Mouse (Mus musculus): ENCODE measurements around the gene Rsc1a1. TPM values are rescaled to one million over a fixed set of nuclear protein-coding genes. Genes with fewer than 3 reads are reported as not detected.
A peak's percentile ranks its signal among the peaks of the same experiment; 100 is the strongest.

The Rsc1a1 gene
- polyA plus RNA-seq, 1 experiment = 5.6 TPM

GRCm38 (mm10) chr4:141658846-141659484 lies 26.4 kb downstream of the Rsc1a1 start:
- H3K4me1 ChIP-seq (ENCODE audit: control insufficient read depth, insufficient read depth, low read length) = peaks cover 55% of the 10 kb centered on the region
- peak overlapping the region; percentile 32 for H3K27ac ChIP-seq (ENCODE audit: insufficient read depth, low read depth, low read length)
- TF ChIP-seq CTCF (IDR thresholded peaks at IDR 0.05; ENCODE audit: low read depth, low read length) (no peak), POLR2A (IDR thresholded peaks at IDR 0.05; ENCODE audit: borderline replicate concordance, low read depth, low read length) (no peak)
- H3K4me3 ChIP-seq (ENCODE audit: insufficient read depth, low read length) = no peak overlapping the region

- no peak for TF ChIP-seq POLR2A (IDR thresholded peaks at IDR 0.05; ENCODE audit: borderline replicate concordance, low read depth, low read length)
- no peak for TF ChIP-seq CTCF (IDR thresholded peaks at IDR 0.05; ENCODE audit: low read depth, low read length)
- H3K4me3 ChIP-seq (ENCODE audit: insufficient read depth, low read length) = no peak overlapping the region
- H3K4me1 ChIP-seq (ENCODE audit: control insufficient read depth, insufficient read depth, low read length) = peaks cover 72% of the 10 kb centered on the region
- H3K27ac ChIP-seq (ENCODE audit: insufficient read depth, low read depth, low read length) = peak overlapping the region; percentile 93
These were observed 28.5 kb downstream of the Rsc1a1 start for GRCm38 (mm10) chr4:141656932-141657331.

DNA sequence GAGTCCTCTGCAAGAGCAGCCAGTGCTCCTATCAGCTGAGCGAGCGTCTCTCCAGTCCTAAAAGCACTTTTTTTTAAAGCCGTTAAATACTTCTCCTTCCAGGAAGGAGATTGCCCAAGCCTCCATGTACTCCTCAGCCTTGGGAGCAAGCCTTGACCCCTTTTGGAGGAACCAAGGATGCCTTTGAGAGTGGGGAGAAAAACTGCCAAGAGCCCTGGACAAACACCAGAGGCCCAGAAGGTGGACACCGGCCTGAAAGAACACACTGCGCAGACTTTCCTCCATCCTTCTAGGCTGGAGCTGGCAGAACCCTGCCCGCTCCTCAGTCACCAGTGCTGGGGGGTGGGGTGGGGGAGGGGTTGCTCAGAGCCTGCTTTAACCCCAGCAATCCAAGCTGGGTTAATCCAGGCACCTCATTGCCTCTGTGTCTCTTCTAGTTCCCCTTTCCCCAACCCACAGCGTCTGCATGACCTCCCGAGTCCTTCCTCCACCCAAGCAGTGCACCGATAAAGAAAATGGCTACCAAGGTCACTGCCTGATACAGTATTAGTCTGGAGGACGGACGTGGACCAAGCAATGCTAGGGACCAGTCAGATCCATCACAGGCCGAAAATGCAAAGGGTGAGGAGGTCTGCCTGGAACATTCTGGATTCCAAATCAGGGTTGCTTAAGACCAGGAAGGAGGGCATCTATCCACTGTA lies 29.3 kb downstream of the Rsc1a1 start:
- Histone ChIP-seq H3K4me3 (ENCODE audit: insufficient read depth, low read length) (no peak overlapping the region), H3K27ac (ENCODE audit: insufficient read depth, low read depth, low read length) (peak overlapping the region; percentile 93), H3K4me1 (ENCODE audit: control insufficient read depth, insufficient read depth, low read length) (peaks cover 77% of the 10 kb centered on the region)
- TF ChIP-seq POLR2A (IDR thresholded peaks at IDR 0.05; ENCODE audit: borderline replicate concordance, low read depth, low read length) (no peak), CTCF (IDR thresholded peaks at IDR 0.05; ENCODE audit: low read depth, low read length) (no peak)

DNA sequence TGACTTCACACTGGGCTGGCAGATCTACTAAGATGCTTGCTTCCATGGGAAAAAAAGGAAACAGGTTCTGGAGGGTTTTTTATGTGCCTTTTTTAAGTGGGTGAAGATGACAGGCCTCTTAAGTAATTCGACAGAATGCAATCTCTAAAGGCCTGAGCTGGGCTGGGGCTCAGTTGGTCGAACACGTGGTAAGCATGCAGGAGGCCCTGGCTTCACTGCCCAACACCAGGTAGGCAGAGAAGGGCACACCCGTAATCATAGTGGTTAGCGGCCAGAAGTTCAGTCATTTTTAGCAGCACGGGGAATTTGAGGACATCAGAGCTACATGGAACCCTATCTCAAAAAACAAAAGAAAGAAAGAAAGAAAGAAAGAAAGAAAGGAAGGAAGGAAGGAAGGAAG lies 30.9 kb downstream of the Rsc1a1 start:
- Histone ChIP-seq H3K4me1 (ENCODE audit: control insufficient read depth, insufficient read depth, low read length) (peaks cover 74% of the 10 kb centered on the region), H3K27ac (ENCODE audit: insufficient read depth, low read depth, low read length) (0 out of 2 replicates have a peak overlapping the region, but pooled peaks have one; percentile 6)
- TF ChIP-seq POLR2A (IDR thresholded peaks at IDR 0.05; ENCODE audit: borderline replicate concordance, low read depth, low read length) (no peak), CTCF (IDR thresholded peaks at IDR 0.05; ENCODE audit: low read depth, low read length) (no peak)

DNA sequence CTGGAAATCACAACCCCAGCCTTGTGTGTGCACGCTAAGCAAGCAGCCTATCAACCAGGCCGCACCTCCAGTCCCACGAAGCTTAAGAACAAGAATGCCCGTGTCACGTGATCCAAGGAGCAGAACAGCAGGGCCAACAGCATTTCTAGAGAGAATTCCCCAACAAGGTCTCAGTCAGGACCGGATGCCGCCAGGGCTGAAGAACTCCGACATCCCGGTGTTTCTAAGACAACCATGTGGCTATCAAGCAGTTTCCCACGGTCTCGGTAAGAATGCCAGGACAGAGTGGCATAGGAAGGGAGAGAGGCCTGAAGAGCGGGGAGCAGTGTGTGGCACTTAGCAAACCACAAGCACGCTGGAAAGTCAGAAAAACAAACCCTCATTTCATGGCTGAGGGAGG lies 31.6 kb downstream of the Rsc1a1 start:
- H3K4me1 ChIP-seq (ENCODE audit: control insufficient read depth, insufficient read depth, low read length) = peaks cover 67% of the 10 kb centered on the region
- no peak overlapping the region for H3K4me3 ChIP-seq (ENCODE audit: insufficient read depth, low read length)
- no peak overlapping the region for H3K27ac ChIP-seq (ENCODE audit: insufficient read depth, low read depth, low read length)
- TF ChIP-seq CTCF (IDR thresholded peaks at IDR 0.05; ENCODE audit: low read depth, low read length) = no peak
- no peak for TF ChIP-seq POLR2A (IDR thresholded peaks at IDR 0.05; ENCODE audit: borderline replicate concordance, low read depth, low read length)

More for the DNA sequence above, 30.9 kb downstream of the Rsc1a1 start:
- no peak overlapping the region for H3K4me3 ChIP-seq (ENCODE audit: insufficient read depth, low read length)

- no peak for TF ChIP-seq CTCF (IDR thresholded peaks at IDR 0.05; ENCODE audit: low read depth, low read length)
- no peak for TF ChIP-seq POLR2A (IDR thresholded peaks at IDR 0.05; ENCODE audit: borderline replicate concordance, low read depth, low read length)
- no peak overlapping the region for H3K27ac ChIP-seq (ENCODE audit: insufficient read depth, low read depth, low read length)
- peaks cover 60% of the 10 kb centered on the region for H3K4me1 ChIP-seq (ENCODE audit: control insufficient read depth, insufficient read depth, low read length)
- H3K4me3 ChIP-seq (ENCODE audit: insufficient read depth, low read length) = no peak overlapping the region
These were observed 32.4 kb downstream of the Rsc1a1 start for GRCm38 (mm10) chr4:141653044-141653443.

GRCm38 (mm10) chr4:141651944-141652343 lies 33.5 kb downstream of the Rsc1a1 start:
- TF ChIP-seq POLR2A (IDR thresholded peaks at IDR 0.05; ENCODE audit: borderline replicate concordance, low read depth, low read length) (no peak), CTCF (IDR thresholded peaks at IDR 0.05; ENCODE audit: low read depth, low read length) (no peak)
- Histone ChIP-seq H3K27ac (ENCODE audit: insufficient read depth, low read depth, low read length) (peak overlapping the region; percentile 4), H3K4me1 (ENCODE audit: control insufficient read depth, insufficient read depth, low read length) (peaks cover 56% of the 10 kb centered on the region), H3K4me3 (ENCODE audit: insufficient read depth, low read length) (no peak overlapping the region)

- Histone ChIP-seq H3K27ac (ENCODE audit: insufficient read depth, low read depth, low read length) (peak overlapping the region; percentile 4), H3K4me3 (ENCODE audit: insufficient read depth, low read length) (no peak overlapping the region), H3K4me1 (ENCODE audit: control insufficient read depth, insufficient read depth, low read length) (peaks cover 56% of the 10 kb centered on the region)
- TF ChIP-seq POLR2A (IDR thresholded peaks at IDR 0.05; ENCODE audit: borderline replicate concordance, low read depth, low read length) (no peak), CTCF (IDR thresholded peaks at IDR 0.05; ENCODE audit: low read depth, low read length) (no peak)
These were observed 34.1 kb downstream of the Rsc1a1 start for GRCm38 (mm10) chr4:141651286-141651685.

GRCm38 (mm10) chr4:141649244-141649643 lies 36.2 kb downstream of the Rsc1a1 start:
- Histone ChIP-seq H3K27ac (ENCODE audit: insufficient read depth, low read depth, low read length) (no peak overlapping the region), H3K4me1 (ENCODE audit: control insufficient read depth, insufficient read depth, low read length) (peaks cover 62% of the 10 kb centered on the region), H3K4me3 (ENCODE audit: insufficient read depth, low read length) (no peak overlapping the region)
- no peak for TF ChIP-seq CTCF (IDR thresholded peaks at IDR 0.05; ENCODE audit: low read depth, low read length)
- TF ChIP-seq POLR2A (IDR thresholded peaks at IDR 0.05; ENCODE audit: borderline replicate concordance, low read depth, low read length) = no peak

DNA sequence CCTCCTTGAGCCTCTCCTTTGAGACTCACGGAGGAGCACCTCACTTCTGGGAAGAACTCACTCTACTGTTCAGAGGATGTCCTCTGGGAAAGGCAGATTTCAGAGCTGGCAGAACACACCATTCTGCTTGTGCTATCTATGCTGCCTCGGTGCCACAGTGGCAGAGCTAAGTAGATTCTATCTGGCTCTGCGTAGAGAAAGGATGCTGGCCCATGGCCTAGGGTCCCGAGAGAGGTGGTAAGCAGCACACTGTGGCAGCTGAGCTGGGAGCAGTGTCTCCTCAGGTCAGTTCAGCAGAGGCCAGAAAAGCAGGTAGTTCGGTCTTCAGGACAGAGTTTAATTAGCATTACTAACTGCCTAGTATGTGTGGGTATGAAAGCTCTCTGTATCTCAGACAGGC lies 37.1 kb downstream of the Rsc1a1 start:
- peaks cover 58% of the 10 kb centered on the region for H3K4me1 ChIP-seq (ENCODE audit: control insufficient read depth, insufficient read depth, low read length)
- H3K27ac ChIP-seq (ENCODE audit: insufficient read depth, low read depth, low read length) = no peak overlapping the region
- TF ChIP-seq POLR2A (IDR thresholded peaks at IDR 0.05; ENCODE audit: borderline replicate concordance, low read depth, low read length) = no peak
- TF ChIP-seq CTCF (IDR thresholded peaks at IDR 0.05; ENCODE audit: low read depth, low read length) = no peak
- no peak overlapping the region for H3K4me3 ChIP-seq (ENCODE audit: insufficient read depth, low read length)
